Mouse (Mus musculus) WW6 (cell line): ENCODE data around the gene Dhx16.
"Not testable (repeated sequence)": the region's sequence is repeated elsewhere in the genome, so short reads cannot be mapped to it uniquely, and the experiment has no call there.

Experiments
- DNase-seq: peaks from one replicate; pipeline ENCODE4 v3.0.0-alpha.2; 2013; ENCODE audit warnings: low read depth, low spot score

Gene Dhx16

GRCm38 (mm10) chr17:35879245-35880057, at the start of gene Dhx16:
Gene Dhx16 (plus strand): TSS chr17:35879819.
- DNase-seq = peak; percentile 94

DNA sequence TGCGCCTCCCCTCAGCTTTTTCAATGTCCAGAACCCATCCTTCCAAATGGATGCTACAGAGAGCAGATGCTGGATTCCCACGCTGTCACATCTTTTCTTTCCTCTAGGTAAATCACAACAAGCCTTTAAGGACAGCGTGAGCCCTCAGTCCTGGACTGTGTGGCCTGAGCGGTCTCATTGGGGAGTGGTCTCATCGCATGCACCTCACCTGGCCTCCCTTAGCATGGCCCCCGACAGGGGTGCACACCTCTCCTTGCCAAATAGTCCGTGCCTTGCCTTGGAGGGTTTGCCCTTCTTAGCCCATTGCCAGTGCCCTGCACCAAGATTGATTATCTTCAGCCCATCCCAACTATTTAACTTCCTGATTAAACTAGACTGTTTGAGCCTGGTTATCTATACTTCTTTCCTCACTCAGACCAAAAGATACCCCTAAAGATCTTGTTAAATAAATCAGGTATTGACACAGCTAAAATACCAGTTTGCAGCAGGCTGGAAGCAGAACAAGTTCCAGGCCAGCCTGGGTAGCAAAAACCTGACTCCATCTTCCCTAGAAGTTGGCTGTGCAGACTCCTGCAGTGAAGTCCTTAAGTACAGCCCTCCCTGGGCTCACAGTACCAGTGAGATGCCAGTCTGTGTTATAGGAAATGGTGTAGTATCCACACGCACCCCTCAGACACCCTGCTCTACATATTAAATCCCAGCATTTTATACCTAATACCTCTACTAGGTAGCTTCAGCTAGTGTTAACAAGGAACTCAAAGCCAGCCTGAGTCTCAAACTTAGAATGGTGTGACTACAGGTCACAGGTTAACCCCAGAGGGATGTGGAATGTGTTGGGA, 47.0 kb upstream of the Dhx16 start:
- DNase-seq = no peak

DNA sequence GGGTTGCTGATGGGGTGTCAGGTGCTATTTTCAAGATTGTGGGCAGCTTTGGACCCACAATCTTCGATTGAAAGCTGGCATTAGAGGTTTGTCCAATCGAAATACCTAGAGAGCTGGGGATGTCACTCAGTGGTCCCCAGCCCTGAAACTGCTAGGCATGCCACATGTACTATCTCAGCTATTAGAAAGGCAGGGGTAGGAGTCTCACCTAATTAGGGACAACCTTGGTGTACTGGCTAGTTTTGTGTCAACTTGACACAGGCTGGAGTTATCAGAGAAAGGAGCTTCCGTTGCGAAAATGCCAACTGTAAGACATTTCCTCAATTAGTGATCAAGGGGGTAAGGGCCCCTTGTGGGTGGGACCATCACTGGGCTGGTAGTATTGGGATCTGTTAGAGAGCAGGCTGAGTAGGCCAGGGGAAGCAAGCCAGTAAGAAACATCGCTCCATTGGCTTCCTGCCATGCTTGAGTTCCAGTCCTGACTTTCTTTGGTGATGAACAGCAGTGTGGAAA, 46.3 kb upstream of the Dhx16 start:
- no peak for DNase-seq

GRCm38 (mm10) chr17:35833894-35834293, 45.7 kb upstream of the Dhx16 start:
- no peak for DNase-seq

DNA sequence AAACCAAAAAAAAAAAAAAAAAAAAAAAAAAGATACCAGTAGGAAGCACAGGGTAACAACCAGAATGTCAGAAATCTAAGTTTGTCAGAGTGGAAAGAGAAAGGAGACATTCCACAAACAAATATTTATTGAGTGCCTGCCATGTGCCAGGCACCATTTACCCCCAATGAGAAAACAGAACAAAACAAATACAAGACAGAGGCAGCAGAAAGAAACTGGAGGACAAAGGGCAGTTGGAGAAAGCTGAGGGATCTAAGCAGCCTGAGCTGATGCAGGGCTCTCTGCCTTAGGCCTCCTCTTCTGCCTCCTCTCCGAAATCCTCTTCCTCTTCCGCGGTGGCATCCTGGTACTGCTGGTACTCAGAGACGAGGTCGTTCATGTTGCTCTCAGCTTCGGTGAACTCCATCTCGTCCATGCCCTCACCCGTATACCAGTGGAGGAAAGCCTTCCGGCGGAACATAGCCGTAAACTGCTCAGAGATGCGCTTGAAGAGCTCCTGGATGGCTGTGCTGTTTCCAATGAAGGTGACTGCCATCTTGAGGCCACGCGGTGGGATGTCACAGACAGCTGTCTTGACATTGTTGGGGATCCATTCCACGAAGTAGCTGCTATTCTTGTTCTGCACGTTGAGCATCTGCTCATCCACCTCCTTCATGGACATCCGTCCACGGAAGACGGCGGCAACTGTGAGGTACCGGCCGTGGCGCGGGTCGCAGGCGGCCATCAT, 44.8 kb upstream of the Dhx16 start:
- DNase-seq = no peak

DNA sequence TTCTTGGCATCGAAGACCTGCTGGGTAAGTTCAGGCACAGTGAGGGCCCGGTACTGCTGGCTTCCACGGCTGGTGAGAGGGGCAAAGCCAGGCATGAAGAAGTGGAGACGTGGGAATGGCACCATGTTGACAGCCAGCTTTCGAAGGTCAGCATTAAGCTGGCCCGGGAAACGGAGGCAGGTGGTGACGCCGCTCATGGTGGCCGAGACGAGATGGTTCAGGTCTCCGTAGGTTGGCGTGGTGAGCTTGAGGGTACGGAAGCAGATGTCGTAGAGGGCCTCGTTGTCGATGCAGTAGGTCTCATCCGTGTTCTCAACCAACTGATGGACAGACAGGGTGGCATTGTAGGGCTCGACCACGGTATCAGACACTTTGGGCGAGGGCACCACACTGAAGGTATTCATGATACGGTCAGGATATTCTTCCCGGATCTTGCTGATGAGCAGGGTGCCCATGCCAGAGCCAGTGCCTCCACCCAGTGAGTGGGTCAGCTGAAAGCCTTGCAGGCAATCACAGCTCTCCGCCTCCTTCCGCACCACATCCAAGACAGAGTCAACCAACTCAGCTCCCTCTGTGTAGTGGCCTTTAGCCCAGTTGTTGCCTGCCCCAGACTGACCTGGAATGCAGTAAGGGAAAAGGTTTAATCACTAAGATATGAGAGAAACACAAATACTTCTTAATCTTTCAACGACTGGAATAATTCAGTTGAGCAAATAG, 44.0 kb upstream of the Dhx16 start:
- DNase-seq = no peak

DNA sequence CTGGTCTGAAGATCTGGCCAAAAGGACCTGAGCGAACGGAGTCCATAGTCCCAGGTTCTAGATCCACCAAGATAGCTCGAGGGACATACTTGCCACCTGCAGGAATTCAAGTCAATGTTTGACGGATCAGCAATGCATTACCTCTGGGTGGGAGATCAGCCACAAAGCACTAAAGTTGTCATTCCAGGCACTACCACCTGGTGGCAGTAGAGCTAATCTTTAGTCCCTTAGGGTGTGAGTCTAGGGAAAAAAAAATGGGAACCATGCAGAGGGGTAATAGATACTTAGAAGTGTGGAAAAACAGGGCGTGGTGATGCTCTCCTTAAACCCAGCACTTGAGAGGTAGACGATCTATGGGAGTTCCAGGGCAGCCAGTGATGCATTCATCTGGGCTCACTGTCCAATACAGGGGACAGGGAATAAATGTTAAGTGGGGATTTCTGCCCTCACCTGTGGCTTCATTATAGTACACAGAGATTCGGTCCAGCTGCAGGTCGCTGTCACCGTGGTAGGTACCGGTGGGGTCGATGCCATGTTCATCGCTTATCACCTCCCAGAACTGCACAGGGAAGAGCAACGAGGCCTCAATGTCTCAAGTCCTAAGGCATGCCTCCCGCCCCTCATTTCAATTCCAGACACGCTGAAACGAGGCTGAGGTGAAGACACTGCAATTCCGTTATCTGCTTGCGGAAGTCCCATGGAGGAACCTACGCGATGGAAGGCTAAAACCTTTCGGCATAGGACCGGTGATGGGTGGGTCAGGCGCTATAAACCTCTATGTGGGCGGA, 43.2 kb upstream of the Dhx16 start:
- DNase-seq = no peak

DNA sequence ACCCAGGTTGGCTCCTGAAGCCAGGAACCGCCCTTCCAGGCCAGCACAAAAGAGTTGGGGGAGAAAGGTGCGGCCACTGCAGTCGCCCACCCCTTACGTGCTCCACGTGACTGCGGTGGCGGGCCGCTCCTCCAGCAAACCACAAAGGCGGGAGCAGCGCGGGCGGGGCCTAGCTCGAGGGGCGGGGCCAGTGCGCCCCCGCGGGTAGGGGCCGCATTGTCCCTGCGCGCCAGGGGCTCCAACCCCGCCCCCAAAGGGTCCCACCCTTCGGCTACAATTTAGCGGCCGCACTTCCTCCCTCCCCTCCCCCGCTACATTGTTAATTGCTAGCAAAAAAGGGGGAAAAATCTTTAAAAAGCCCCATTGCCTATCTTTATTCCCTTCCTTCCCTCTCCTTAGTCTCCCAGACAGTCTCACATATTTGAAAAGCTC, 42.6 kb upstream of the Dhx16 start:
- DNase-seq = peak; percentile 79

- no peak for DNase-seq
Measured at GRCm38 (mm10) chr17:35837487-35837886, 42.1 kb upstream of the Dhx16 start.

GRCm38 (mm10) chr17:35838122-35838544, 41.5 kb upstream of the Dhx16 start, which contains the start of gene Tubb5:
Gene Tubb5 (minus strand): TSS chr17:35838306.
- peak; percentile 84 for DNase-seq

DNA sequence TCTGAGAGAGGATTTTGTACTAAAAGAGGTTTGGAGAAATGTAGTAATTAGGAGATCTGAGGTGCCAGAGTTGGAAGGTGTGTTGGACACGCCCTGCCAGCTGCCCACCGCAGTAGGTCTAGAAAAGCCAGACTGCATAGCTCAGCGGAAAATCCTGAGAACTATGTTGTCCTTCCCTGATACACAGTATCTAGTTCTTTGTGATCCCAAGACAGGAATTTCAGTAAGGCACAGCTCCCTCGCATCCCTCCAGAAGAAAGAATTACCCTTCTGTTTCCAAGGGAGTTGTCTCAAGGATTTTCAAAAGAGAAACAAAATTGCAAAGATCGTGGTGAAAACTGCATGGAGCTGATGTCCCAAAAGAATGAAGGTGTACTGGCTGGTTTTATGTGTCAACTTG, 41.0 kb upstream of the Dhx16 start:
- DNase-seq = no peak

DNA sequence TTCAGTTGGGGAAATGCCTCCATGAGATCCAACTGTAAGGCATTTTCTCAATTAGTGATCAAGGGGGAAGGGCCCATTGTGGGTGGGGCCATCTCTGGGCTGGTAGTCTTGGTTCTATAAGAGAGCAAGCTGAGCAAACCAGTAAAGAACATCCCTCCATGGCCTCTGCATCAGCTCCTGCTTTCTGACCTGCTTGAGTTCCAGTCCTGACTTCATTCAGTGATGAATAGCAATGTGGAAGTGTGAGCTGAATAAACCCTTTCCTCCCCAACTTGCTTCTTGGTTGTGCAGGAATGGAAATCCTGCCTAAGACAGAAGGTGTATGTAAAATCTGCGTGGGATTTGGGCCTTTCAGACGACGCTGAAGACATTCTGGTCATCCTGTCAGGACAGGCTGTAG, 40.6 kb upstream of the Dhx16 start:
- not testable (repeated sequence) for DNase-seq

DNA sequence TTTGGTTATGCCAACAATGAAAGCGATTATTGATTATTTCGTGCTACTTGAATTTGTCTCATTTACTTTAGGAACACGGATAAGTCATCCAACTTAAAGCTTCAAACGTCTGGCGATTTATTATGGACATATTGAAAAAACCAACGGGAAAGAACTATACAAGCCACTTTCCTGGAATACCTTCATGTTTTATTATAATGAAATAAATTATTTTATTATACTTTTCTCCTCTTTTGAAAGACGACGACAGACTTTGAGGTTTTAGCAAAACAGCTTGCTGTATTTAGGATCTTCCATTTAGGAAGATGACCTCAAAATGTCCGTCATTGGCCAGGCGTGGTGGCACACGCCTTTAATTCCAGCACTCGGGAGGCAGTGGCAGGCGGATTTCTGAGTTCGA, 39.1 kb upstream of the Dhx16 start:
- DNase-seq = no peak

GRCm38 (mm10) chr17:35841076-35841950, 38.3 kb upstream of the Dhx16 start, which contains the start of gene Mdc1:
Gene Mdc1 (plus strand): TSS chr17:35841515.
- peak; percentile 98 for DNase-seq

DNA sequence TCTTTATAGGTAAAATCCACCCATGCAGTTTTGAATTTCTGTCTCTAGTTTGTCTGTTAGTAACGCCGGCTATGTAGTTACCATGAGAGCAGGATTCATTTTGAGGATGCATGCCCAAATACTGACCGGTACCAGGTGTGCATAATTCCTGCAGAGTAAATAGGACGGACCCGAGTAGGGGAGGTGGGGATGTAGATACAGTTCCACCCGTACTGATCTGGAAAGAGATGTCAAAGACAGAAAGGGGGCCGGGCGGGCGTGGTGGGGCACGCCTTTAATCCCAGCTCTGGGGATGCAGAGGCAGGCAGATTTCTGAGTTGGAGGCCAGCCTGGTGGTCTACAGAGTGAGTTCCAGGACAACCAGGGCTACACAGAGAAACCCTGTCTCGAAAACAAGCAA, 37.6 kb upstream of the Dhx16 start:
- no peak for DNase-seq

GRCm38 (mm10) chr17:35843514-35843913, 36.1 kb upstream of the Dhx16 start:
- no peak for DNase-seq

GRCm38 (mm10) chr17:35848112-35848511, 31.5 kb upstream of the Dhx16 start:
- no peak for DNase-seq

DNA sequence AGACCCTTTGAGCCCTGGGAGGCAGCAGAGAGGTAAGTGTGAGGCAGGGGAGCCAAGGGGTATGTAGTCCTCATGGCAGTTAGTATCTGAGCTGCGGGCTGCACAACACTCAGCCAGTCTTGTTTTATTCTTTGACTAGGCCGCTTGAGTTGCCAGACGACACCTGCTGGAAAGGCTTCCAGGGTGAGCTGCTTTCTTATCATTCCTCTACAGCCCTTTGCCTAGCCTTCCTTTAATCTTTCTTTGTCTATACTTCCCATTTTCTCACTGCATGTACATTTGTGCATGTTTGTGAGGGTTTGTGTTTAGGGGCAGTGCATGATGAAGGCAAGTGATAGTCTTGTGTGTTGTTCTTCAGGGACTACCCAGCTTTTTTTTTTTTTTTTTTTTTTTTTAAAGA, 28.6 kb upstream of the Dhx16 start:
- no peak for DNase-seq

DNA sequence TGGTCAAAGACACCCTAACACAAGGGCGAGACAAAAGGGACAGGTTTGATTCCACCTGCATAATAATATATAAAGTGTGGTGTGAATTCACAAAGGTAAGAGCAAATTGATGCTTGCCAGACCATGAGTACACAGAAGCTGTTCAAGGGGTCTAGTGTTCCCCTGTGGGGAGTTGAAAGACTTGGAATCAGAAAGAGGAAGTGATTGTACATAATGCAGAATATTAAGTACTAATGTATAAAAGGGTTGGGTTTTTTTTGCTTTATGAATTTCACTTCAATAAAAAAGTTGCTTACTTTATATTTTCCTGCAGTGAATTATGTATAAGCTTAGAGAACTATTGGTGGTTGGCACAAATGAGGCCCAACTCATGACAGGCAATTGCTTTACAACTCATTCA, 20.2 kb upstream of the Dhx16 start:
- DNase-seq = no peak
